Mouse (Mus musculus) liver, embryonic 16.5 days (tissue): ENCODE results near the gene Spats2. TPM values are rescaled to one million over a fixed set of nuclear protein-coding genes. Genes with fewer than 3 reads are reported as not detected.
"Not testable (repeated sequence)": the region's sequence is repeated elsewhere in the genome, so short reads cannot be mapped to it uniquely, and the experiment has no call there.

Experiments used
- ATAC-seq: fragments of 200-750 bp; cut with Nextera tagmentation; 2 replicates; pipeline ENCODE4 v1.8.0; 2017; ENCODE audit warnings: low read depth, mild to moderate bottlenecking, moderate number of reproducible peaks, moderate library complexity
- H3K27ac ChIP-seq: fragments of 300-500 bp; sonication (generic); 2 replicates; pipeline ENCODE4 v1.5.1; 2014; ENCODE audit warnings: mild to moderate bottlenecking, low read length
- H3K27me3 ChIP-seq: fragments of 300-500 bp; sonication (generic); 2 replicates; pipeline ENCODE4 v1.6.1; 2014; ENCODE audit warnings: low read depth, low read length, mixed read lengths; ENCODE audit not compliant: control insufficient read depth, insufficient read depth
- H3K36me3 ChIP-seq: fragments of 300-500 bp; sonication (generic); 2 replicates; pipeline ENCODE4 v1.6.1; 2014; ENCODE audit warnings: mild to moderate bottlenecking; ENCODE audit not compliant: control insufficient read depth, insufficient read depth
- H3K4me1 ChIP-seq: fragments of 300-500 bp; sonication (generic); 2 replicates; pipeline ENCODE4 v1.6.1; 2014; ENCODE audit warnings: low read depth, low read length, mixed read lengths; ENCODE audit not compliant: control insufficient read depth
- H3K4me2 ChIP-seq: fragments of 300-500 bp; sonication (generic); 2 replicates; pipeline ENCODE4 v1.6.1; 2014; ENCODE audit warnings: low read depth, low read length, mixed read lengths
- H3K4me3 ChIP-seq: fragments of 300-500 bp; sonication (generic); 2 replicates; pipeline ENCODE4 v1.5.1; 2014; ENCODE audit warnings: low read depth, mild to moderate bottlenecking, low read length
- H3K9ac ChIP-seq: fragments of 300-500 bp; sonication (generic); 2 replicates; pipeline ENCODE4 v1.6.1; 2014; ENCODE audit warnings: low read depth, low read length
- H3K9me3 ChIP-seq: fragments of 300-500 bp; sonication (generic); replicated peaks from 2 replicates; pipeline ENCODE4 v1.6.1; 2016; ENCODE audit warnings: low read length; ENCODE audit not compliant: control insufficient read depth
- WGBS: fragments of 180-500 bp; shearing (Covaris S2); extraction: QIAGEN DNeasy Blood & Tissue Kit; methylation state at CpG from one replicate; pipeline ENCODE4 v1.1.7; 2014; ENCODE audit not compliant: insufficient replicate concordance; 5-methylcytosine and 5-hydroxymethylcytosine counted together
- microRNA-seq: library from miRNA; unstranded; fragments of <30 nt; microRNA quantifications from one replicate; pipeline ENCODE4, GENCODE M21; 2016
- polyA plus RNA-seq: library from polyadenylated mRNA; unstranded; fragments of >200 nt; fragmentation: Nextera tagmentation; extraction: Ambion mirVana; gene quantifications from 2 replicates; pipeline ENCODE4 v1.2.1, GENCODE M21; 2015

Gene Spats2
- polyA plus RNA-seq, 1 experiment from 2014 or later, result 5.5 TPM

DNA sequence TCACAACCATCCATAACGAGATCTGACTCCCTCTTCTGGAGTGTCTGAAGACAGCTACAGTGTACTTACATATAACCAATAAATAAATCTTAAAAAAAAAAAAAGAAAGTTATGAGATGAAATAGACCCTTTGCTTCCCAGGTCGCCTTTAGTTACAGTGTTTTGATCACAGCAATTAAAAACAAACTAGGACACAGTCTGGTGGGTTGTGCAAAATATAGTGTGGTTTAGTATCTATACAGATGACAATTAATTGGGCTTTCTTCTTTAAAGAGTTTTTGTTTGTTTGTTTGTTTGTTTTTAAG lies 127.4 kb downstream of the Spats2 start:
- not testable (repeated sequence) for H3K9me3 ChIP-seq, H3K4me3 ChIP-seq, H3K9ac ChIP-seq, H3K27ac ChIP-seq, H3K36me3 ChIP-seq, ATAC-seq, H3K27me3 ChIP-seq, H3K4me1 ChIP-seq
- H3K4me2 ChIP-seq, result peak overlapping the region; percentile 85
- 41% methylated on average over 2 of the region's 2 CpGs for WGBS

DNA sequence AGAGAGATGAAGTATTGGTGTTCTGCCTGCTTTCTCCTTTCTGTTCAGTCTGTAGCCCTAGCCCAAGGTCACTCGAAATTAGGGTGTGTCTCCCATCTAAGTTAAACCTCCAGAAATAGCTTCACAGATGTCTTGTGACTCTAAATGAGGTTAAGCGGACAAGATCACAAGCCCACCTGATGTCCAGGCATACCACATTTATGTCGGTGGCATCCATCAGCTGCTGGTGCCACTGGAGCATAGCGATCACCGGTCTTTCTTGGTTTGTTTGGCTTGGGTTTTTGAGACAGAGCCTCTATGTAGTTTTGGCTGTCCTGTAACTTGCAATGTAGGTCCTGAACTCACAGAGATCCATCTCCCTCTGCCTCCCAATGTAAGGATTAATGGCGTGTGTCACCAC lies 128.1 kb downstream of the Spats2 start:
- H3K27me3 ChIP-seq, result no peaks in the 10 kb centered on the region
- 75% methylated on average over 6 of the region's 6 CpGs for WGBS
- H3K4me3 ChIP-seq, result no peak overlapping the region
- no peak for ATAC-seq
- no peak overlapping the region for H3K9ac ChIP-seq
- H3K4me2 ChIP-seq, result no peak overlapping the region
- H3K4me1 ChIP-seq, result peaks cover 7% of the 10 kb centered on the region
- H3K27ac ChIP-seq, result no peak overlapping the region
- H3K36me3 ChIP-seq, result no peaks in the 10 kb centered on the region
- no peaks in the 10 kb centered on the region for H3K9me3 ChIP-seq

DNA sequence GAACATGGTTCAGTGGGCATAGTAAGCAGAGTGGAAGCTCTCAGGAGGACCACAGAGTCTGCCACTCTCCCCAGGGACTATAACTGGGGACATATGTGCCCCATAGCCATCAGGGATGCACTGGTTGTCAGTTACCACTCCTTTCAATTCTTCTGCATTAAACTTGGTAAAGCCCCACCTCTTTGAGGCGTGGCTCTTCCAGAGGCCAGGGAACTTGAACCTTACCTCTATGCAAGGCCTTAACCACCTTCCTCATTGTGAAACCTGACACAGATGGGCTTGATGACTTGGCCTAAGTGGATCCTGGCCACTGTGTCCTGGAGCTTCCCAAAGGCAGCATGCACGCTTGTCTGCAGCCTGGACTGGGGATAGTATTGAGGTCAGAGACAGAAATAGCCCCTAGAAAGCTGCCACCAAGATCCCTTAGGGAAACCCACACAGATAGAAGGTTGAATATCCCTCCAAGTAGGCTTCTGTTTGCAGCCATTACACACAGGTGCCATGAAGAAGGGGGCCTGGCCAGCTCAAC lies 128.8 kb downstream of the Spats2 start:
- Histone ChIP-seq H3K9ac (no peak overlapping the region), H3K4me3 (no peak overlapping the region), H3K27ac (peak overlapping the region; percentile 45), H3K27me3 (no peaks in the 10 kb centered on the region), H3K4me2 (no peak overlapping the region), H3K9me3 (no peaks in the 10 kb centered on the region), H3K4me1 (peaks cover 7% of the 10 kb centered on the region), H3K36me3 (no peaks in the 10 kb centered on the region)
- WGBS, result 55% methylated on average over 2 of the region's 2 CpGs
- no peak for ATAC-seq

DNA sequence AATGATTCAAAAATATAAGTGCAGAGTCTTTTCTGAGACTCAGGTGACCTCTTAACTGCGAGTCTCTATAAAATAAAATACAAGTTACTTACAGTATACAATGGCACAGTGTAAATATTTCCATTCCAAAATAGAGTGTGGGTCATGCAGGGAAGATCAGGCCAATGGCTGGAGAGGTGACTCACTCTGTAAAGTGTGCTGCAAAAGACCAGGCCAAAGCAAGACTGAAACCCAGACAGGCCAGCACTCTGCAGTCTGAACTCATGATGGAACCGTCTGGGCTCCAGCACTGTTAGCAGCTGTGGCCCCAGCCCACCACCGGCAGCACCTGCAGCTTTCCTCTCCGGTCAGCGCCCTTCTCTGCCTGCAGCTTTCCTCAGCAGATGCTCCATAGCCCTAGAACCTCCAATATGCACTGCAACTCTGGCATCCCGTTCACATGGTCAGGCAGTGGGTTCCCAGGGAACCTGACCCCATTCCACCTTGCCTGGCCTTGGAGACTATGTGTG lies 129.6 kb downstream of the Spats2 start:
- no peak for ATAC-seq
- no peak overlapping the region for H3K9ac ChIP-seq
- no peaks in the 10 kb centered on the region for H3K36me3 ChIP-seq
- H3K4me1 ChIP-seq, result peaks cover 10% of the 10 kb centered on the region
- H3K9me3 ChIP-seq, result no peaks in the 10 kb centered on the region
- H3K27ac ChIP-seq, result no peak overlapping the region
- no peaks in the 10 kb centered on the region for H3K27me3 ChIP-seq
- 78% methylated on average over 6 of the region's 6 CpGs for WGBS
- H3K4me2 ChIP-seq, result no peak overlapping the region
- no peak overlapping the region for H3K4me3 ChIP-seq

DNA sequence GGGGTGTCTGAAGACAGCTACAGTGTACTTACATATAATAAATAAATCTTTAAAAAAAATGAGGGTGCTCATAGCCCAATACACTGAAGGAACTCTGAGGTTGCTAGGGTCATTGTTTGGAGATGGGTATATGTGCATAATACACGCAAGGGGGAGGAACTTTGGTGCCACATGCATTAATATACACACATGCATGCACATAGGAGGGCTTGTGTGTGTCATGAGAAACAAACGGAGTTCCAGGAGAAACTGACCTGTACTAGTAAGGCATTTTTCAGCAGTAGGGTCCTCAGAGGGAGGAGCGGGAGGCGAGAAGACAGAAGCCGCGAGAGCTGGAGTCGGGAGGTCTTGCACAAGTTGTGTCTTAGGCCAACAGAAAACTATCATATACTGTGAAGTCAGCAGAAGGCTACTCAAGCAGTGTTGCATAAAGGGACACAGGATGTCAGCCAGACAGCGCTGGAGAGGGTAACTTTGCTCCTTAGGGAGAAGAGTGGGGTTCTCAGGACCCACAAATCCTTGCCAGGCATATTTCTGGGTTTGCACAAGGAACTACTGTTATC lies 133.5 kb downstream of the Spats2 start:
- 53% methylated on average over 8 of the region's 8 CpGs for WGBS
- Histone ChIP-seq H3K4me1 (peaks cover 10% of the 10 kb centered on the region), H3K36me3 (no peaks in the 10 kb centered on the region), H3K9me3 (no peaks in the 10 kb centered on the region), H3K9ac (no peak overlapping the region), H3K4me3 (no peak overlapping the region), H3K27me3 (no peaks in the 10 kb centered on the region), H3K4me2 (peak overlapping the region; percentile 30), H3K27ac (no peak overlapping the region)
- peak; percentile 45 for ATAC-seq

DNA sequence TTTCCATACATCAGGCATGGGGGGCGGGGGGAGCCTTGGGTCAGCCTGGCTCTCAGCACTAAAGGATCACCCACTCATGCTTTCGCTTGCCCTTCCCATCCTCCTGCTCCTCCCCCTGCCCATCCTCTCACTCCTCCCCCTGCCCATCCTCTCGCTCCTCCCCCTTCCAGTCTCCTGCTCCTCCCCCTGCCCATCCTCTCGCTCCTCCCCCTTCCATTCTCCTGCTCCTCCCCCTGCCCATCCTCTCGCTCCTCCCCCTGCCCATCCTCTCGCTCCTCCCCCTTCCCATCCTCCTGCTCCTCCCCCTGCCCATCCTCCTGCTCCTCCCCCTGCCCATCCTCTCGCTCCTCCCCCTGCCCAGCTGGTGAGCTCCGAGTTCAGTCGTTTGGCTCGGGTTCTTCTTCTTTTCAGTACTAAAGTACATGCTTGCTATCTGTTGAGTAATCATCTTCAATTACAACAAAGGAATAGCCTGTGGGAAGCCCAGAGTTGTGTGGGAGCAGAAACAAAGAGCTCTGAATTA lies 134.1 kb downstream of the Spats2 start:
- WGBS, result 0% methylated on average over 9 of the region's 10 CpGs
- Histone ChIP-seq H3K4me3 (peak overlapping the region; percentile 41), H3K36me3 (no peaks in the 10 kb centered on the region), H3K9ac (no peak overlapping the region), H3K9me3 (no peaks in the 10 kb centered on the region), H3K27ac (no peak overlapping the region), H3K27me3 (no peaks in the 10 kb centered on the region), H3K4me2 (peak overlapping the region; percentile 63), H3K4me1 (peaks cover 6% of the 10 kb centered on the region)
- ATAC-seq, result peak; percentile 73

DNA sequence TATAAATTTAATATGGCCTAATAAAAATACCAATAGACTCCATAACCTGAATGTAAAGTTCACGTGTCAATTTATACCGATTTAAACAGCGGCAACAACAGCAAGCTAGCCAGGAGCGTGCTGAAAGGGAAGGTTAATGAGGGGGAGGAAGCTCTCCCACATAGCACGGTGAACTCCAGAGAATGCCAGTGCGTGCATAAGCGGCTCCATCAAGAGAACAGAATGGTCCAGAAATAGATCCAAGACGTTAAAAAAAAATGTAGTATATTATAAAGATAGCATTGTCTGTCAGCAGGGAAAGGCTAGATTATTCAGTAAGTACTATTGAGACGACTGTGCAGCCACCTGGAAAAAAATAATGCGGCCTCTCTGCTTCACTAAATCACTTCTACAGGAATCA lies 137.0 kb downstream of the Spats2 start:
- ATAC-seq, result no peak
- Histone ChIP-seq H3K4me1 (peaks cover 6% of the 10 kb centered on the region), H3K9me3 (no peaks in the 10 kb centered on the region), H3K27me3 (no peaks in the 10 kb centered on the region), H3K4me3 (no peak overlapping the region), H3K4me2 (no peak overlapping the region), H3K27ac (no peak overlapping the region), H3K36me3 (no peaks in the 10 kb centered on the region), H3K9ac (no peak overlapping the region)
- WGBS, result 63% methylated on average over 10 of the region's 10 CpGs

Small RNA genes within 50 kb of the gene (microRNA-seq; reads per million reads assigned to microRNA genes)
- 2.2 reads per million for gene Mir6960

Other genes with a start within 250 kb of the Spats2 start
- gene Rhebl1, start 231.4 kb upstream of the Spats2 start, polyA plus RNA-seq, result 2.9 and 3.4 TPM in 2 replicates
- gene Dhh, start 227.4 kb upstream of the Spats2 start, polyA plus RNA-seq, result 0.11 TPM in 2 replicates
- 4.4 and 4.6 TPM in 2 replicates for gene Lmbr1l, start 207.7 kb upstream of the Spats2 start, polyA plus RNA-seq
- gene Tuba1b, start 191.4 kb upstream of the Spats2 start, polyA plus RNA-seq, result 934 and 938 TPM in 2 replicates
- gene Gm49450, start 172.4 kb upstream of the Spats2 start, polyA plus RNA-seq, result not detected in 2 replicates
- 48.1 and 57.9 TPM in 2 replicates for gene Tuba1a, start 172.2 kb upstream of the Spats2 start, polyA plus RNA-seq
- gene Tuba1c, start 96.0 kb upstream of the Spats2 start, polyA plus RNA-seq, result 251 and 260 TPM in 2 replicates
- gene Prph, start 70.7 kb upstream of the Spats2 start, polyA plus RNA-seq, result 0.86 and 1.1 TPM in 2 replicates
- gene Troap, start 51.3 kb upstream of the Spats2 start, polyA plus RNA-seq, result 13.3 and 15.2 TPM in 2 replicates
- not detected in 2 replicates for gene C1ql4, start 38.1 kb upstream of the Spats2 start, polyA plus RNA-seq
- 18.5 and 19.2 TPM in 2 replicates for gene Dnajc22, start 32.7 kb upstream of the Spats2 start, polyA plus RNA-seq
- 0.05 and 0.12 TPM in 2 replicates for gene Kcnh3, start 98.9 kb downstream of the Spats2 start, polyA plus RNA-seq
- 35.8 and 38.4 TPM in 2 replicates for gene Mcrs1, start 126.0 kb downstream of the Spats2 start, polyA plus RNA-seq
- 6.5 and 8.0 TPM in 2 replicates for gene Prpf40b, start 169.2 kb downstream of the Spats2 start, polyA plus RNA-seq
- 0.04 TPM in 1 of 2 replicates, not detected in the other for gene Fam186b, start 170.0 kb downstream of the Spats2 start, polyA plus RNA-seq
- gene Fmnl3, start 244.6 kb downstream of the Spats2 start, polyA plus RNA-seq, result 2.9 and 3.0 TPM in 2 replicates